Mouse (Mus musculus): ENCODE data around the gene Mypn.

Gene Mypn

DNA sequence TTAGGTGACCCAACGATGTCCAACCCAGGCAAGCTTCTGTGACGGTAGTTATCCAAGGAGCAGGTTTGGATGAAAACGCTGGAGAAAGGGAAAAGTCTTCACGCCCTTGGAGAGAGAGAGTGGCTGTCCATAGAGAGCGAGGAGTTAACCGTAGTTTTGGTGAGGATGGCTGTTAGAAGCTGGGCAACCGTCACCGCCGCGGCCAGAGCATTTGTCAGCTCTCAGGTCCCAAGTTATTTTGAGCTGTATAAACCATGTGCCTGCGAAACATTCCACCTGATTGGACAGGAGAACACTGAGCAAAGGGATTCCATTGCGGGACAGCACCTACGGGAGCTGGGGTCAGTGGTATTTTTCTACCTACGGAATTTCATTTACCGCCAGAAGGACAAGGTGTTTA lies at the start of gene Mypn:
Mypn (minus strand) TSS at position 225 of the 400 bp plus-strand sequence.
- DNase-seq (ENCODE audit: low spot score): no peak

DNA sequence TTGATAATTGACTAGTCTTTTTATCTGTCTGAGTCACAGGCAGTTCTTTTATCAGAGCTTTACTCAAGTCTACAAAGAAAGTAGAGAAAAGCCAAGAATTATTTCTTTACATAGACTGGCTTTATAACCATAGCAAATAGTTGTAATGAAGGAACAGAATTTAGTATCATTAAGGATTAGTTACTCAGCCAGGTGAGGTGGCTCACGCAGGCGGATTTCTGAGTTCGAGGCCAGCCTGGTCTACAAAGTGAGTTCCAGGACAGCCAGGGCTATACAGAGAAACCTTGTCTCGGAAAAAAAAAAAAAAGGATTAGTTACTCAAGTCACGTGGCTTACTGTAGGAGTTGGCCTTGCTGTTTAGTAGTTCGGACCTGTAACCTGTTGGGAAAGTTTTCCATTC lies 44.7 kb upstream of the Mypn start:
- no peak for DNase-seq (ENCODE audit: low spot score)

DNA sequence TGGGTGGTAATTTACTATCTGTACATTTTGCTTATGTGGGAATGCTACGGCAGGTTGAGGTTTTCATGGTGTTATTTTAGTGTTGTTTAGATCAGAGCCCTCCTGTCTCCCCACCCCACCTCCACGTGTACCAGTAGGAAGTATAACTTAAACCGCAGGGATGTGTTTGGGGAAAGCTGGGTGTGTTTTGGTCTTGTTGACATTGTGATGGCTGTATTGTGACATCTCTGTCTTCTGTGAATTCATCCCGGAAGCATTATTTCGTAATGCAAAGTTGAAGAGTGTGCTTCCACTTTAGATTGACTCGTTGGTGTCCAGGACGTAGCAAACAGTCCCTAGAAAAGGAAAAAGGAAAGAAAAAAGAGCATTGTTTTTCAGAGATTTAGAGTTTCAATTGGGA lies 43.7 kb upstream of the Mypn start:
- DNase-seq (ENCODE audit: low spot score): no peak

DNA sequence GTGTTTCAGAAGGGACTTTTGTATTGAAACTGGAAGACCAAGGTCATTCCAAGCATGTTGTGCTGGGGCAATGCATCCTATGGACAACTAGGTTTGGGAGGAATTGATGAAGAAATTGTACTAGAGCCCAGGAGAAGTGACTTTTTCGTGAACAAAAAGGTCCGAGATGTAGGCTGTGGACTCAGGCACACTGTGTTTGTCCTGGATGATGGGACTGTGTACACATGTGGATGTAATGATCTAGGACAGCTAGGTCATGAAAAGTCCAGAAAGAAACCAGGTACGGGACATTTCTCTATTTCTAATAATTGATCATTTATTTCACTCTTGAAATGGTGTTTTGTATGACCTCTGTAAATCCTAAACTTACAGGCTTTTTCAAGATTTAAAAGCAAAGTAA lies 42.1 kb upstream of the Mypn start:
- DNase-seq (ENCODE audit: low spot score): no peak

DNA sequence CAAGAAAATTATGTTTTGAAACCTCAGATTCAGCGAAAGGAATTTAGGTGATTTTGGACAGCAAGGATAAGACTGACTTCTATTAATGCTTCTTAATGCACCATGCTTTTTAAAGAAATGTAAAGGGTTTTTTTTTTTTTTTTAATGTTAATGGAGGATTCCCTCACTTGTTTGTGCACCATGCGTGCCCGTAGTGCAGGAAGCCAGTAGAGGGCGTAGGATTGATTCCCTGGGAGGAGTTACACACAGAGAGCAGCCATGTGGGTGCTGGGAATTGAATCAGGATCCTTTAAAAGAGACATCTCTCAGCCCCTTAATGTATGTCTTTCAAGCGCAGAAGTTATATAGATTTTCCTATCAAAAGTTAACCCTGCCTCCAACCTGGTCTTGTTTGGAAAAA lies 41.0 kb upstream of the Mypn start:
- no peak for DNase-seq (ENCODE audit: low spot score)

DNA sequence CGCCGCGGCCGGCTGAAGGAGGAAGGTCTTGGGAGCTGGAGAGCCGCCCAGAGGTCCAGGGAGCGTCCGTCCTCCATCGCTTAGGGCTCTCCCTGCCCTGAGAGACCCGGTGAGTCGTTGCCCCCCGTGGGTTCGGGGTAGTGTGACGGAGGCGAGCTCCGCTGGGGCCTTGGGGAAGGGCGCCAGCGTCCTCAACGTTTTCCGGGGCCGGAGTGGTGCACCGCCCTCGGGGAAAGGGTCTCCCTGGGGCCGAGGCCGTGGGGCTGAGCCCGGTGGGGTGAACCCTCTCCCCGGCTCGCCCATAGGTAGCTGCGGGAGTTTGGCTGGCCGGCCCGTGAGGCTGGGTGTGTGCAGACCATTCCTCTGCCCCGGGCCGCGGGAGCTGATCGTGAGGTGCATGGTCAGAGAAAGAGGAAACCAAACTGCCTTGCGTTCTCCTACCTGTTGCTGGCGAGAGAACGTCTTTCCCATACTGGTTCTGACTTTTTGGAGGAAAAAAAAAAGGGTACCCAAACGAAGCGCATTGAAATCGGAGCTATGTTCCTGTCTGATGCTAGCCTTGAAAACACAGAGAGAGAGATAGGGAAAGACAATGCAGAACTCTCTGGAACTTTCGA lies 40.4 kb upstream of the Mypn start:
- DNase-seq (ENCODE audit: low spot score): peak; percentile 13

DNA sequence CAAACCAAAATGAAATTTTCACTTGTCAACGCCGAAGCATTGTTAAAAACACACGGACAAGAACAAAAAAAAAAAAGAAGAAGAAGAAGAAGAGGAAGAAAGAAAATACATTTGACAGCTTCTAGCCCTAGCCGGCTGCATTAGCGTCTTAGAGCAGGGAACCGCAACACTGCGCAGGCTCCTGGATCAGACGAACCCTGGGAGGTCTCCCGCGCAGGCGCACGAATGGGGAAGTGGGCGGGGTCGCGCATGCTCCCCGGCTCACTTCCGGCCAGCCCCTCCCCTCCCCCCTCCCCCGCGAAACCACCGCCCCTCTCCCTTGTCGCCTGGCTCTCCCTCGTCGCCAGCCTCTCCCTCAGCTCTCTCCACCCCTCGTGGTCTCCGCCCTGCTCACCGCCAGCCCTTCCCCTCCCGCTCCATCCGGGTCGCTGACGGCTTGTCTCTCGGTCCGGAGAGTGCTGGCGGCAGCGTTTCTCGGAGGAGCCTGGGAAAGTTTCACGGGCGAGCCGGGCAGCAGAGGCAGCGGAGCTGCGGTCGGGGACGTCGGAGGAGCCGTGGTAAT lies 39.8 kb upstream of the Mypn start, which contains the start of gene Herc4:
Herc4 (plus strand) TSS at position 318 of the 562 bp plus-strand sequence.
- DNase-seq (ENCODE audit: low spot score): peak; percentile 87

DNA sequence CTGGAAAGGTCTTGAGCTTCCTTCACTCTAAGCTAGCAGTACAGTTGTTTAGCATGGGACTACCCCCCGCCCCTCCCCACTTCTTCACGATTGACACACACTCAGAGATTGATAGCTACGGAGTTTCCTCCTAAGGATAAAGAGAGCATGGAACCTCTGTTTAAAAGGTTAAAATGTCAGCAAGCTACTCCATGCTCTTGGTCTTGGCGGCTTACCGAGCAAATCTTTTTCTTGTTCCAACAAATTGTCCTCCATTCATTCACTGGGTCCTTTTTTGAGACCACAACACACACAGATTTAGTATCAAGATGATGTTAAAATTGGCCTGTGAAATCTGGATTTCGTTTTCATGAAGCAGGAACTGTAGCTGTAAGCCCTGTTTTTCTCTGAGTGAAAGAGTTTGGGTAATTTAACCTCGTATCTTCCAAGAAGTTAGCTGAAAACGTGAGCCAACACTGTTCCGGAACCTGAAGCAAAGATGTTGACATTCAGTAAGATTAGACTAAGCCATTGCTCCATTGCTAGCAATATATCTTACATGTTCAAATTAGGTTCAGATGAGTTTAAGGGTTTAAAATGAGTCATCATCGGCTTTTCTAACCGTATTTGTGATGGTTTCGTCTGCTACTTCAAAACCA lies 39.2 kb upstream of the Mypn start:
- no peak for DNase-seq (ENCODE audit: low spot score)

DNA sequence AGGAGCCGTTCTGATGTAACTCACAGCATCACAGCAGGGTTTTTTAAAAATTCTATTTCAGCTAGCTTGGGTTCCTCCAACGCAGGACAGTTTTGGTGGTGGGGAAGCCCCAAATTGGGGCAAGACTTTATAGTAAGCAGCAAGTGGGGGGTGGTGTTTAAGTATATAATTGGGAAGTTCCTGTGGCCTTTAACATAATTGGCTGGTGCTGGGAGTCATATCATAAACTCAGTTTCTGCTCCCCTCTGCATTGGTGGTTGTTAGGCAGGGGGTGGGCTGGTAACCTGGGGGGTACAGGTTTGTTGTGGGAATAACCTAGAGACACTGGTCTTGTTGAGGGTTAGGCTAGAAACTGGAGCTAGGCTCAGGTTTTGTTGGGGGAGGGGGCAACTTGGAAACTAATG lies 37.1 kb upstream of the Mypn start:
- no peak for DNase-seq (ENCODE audit: low spot score)

DNA sequence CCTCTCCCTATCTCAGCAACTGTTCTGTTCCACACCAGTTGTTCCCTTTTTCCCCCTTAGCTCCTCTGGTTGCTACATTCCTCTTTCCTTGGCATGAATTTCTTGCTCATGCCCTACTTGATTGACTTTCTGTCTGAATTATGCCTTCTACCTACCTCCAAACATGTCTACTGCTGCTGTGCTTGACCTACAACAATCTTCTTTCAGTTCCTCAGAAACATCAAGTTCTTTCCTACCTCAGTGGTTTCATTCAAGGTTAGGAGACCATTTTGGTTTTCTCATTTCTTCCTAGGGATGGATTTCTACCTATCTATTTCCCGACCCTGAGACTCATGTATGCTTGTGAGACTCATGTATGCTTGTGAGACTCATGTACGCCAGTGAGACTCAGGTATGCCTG lies 36.1 kb upstream of the Mypn start:
- DNase-seq (ENCODE audit: low spot score): no peak

DNA sequence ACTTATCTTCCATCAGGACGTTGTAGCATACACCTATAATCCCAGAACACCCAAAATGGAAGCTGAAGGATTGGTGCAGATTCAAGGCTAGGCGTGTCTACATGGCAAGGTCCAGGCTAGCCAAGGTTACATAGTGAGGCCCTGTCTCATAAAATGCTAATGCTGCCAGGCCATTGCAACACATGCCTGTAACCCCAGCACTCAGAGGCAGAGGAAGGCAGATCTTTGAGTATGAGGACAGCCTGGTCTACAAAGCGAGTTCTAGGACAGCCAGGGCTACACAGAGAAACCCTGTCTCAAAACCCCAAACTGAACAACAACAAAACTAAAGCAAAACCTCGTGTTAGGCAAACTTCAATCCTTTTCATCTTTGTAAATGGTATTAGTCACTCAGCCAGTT lies 34.3 kb upstream of the Mypn start:
- DNase-seq (ENCODE audit: low spot score): no peak

DNA sequence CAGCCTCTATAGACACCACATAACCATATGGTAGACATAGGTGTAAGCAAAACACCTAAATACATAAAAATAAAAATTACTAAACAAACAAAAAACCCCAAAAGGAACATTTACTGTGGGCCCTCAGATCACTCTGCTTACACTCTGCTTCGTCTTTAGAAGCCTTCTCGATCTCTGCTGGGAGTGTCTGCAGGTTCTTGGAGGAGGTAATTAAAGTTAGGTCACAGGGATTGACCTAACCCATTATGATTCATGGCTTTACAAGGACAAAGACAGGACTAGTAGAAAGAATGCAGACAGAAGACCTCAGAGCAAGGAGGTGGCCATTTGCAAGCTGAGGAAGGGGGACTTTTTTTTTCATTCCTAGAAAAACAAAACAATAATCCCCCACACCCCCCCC lies 33.5 kb upstream of the Mypn start:
- no peak for DNase-seq (ENCODE audit: low spot score)

DNA sequence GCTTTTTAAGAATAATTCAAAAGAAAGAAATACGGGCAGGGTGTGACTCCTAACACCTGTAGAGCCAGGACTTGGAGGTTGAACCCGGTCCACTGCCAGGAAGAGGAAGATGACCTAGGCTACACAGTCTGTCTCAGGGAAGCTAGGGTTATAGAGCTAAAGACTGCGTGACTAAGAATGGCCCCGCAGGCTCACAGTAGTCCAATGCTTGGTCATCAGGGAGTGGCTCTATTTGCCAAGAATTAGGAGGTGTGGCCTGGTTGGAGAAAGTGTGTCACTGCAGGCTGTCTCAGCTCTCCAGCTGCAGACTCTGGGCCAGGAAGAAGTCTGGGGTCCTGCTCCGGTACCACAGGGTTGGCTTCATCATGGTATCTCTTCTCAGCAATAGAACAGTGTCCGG lies 32.9 kb upstream of the Mypn start:
- DNase-seq (ENCODE audit: low spot score): no peak

DNA sequence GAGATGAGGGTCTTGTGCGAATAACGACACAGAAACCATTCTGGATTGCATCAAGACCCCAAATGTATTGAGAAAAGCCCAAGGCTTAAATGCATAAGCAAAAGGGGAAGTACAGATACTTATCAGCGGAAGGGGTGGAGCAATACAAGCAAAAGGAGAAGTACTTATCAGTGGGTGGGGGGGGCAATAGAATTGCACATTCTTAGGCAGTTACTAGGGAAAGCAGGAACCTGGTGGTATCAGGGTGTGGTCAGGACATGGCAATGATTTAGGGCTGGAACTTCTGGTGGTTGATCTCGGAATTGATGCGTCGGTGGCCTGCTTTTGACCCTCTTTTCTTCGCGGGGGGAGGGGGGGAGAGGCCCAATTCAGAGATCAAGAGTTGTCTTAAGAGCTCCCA lies 32.1 kb upstream of the Mypn start:
- no peak for DNase-seq (ENCODE audit: low spot score)

DNA sequence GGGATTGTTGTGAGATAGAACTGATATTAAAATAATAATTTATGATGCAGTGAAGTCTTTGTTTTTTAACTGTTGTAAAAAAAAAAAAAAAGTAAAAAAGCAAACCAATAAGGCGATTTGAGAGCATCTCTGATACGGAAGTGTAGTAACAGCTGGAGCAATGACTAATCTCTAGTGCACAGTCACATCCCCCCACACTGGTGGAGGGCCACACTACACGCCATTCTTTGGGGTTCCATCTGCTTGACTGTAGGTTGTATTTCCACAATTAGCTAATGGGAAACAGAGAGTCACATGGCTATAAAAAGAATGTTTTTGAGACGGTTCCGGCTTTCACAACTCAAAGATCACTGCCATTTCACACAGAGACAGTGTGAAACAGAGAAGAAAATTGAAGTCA lies 30.4 kb upstream of the Mypn start:
- DNase-seq (ENCODE audit: low spot score): no peak

DNA sequence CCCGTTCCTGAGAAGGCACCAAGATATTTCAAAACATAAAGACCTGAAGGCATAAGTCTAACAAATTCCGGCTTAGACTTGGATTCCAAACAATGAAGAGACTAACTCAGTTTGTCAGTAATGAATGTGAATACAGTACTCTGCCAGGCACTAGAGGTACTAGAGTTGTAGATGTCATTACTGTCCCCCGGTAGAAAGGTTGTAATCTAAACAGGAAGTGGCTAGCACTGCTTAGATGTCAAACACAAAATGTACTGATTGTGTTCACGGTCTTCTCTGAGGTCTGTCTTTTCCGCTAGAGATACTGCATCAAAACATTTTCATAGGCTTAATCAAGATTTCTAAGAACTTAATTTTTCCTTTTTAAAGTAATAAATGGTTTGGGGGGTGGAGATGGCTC lies 27.9 kb upstream of the Mypn start:
- no peak for DNase-seq (ENCODE audit: low spot score)

DNA sequence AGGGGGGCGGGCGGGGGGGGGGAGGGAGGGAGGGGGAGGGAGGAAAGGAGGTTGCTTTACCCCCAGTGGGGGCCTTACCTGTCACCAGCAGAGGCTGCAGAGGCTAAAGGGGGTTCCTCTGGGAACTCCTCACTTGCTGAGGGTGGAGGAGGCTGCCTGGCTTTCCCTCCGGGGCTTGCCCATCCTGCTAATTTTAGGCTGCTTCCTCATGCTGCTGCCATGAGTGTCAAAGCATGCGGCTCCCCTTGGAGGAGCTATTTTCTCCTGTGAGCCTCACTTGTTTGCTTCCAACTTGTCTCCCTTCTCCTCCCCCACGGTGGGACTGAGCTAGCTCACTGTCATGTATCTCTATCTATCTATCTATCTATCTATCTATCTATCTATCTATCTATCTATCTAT lies 27.1 kb upstream of the Mypn start:
- DNase-seq (ENCODE audit: low spot score): no peak

DNA sequence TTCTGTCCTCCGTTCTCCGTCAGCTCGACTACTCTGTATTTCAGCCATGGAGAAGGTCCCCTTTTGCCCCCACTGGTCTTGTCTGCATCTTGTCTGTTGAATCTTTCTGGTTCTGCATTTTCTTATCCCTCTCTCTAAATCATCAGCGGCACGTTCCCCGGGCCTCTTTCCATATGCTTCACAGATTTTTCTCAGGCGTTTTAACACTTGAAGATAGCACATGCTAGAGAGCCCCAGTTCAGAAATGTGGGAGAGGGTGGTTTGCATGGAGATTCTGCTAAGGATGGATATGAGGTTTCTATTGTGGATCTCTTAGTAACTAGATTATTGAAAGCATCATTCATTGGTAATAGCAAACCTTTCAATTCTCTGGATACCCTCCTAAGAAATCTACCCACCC lies 26.5 kb upstream of the Mypn start:
- DNase-seq (ENCODE audit: low spot score): no peak

DNA sequence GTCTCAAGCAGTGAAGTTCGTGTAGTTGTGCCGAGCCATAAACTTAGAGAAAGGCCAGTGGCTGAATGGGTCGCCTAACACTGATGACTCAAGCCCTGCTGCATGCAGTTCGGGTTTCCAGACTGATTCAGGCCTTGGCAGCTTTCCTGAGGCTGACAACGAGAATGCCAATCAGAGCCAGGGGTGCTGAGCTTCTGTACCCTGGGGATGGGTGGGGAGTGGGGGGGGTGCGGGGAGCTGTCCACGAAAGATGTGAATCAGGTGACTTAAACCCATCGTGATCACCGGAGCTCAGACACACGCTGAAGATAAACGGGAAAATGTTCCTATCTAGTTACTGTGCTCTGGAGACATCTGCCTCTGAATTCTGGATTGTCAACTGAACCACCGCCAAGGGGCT lies 20.6 kb upstream of the Mypn start:
- DNase-seq (ENCODE audit: low spot score): no peak

DNA sequence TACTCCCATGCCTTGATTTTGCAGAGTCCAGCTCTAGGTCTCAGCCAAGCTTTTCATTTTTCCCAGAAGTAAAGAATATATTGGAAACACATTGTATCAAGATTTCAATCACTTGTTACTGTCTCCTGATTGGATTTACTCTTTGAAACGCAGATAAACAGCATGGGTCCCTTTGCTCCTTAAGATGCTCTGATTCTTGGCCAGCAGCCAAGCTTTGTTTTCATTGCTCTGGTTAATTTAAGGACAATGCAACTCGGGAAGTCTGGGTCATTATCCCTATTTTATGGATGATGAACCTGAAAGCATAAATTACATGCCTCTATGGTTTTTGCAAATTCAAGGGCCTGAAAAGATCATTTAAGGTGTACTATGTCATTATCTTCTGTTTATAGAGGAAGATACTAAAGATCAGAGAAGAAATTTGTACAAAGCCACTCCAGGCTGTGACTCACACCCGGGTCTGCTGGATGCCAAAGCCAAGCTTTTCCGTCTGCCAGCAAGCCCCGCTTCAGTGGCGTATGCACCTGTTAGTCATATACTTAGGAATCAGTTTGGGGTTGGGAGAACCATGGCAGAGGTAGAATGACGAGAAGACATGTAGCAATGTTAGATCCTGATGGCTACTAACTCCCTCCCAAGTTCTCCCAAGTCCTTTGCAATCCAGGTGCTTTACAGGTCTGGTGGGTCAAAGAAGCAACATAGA lies 17.5 kb upstream of the Mypn start:
- DNase-seq (ENCODE audit: low spot score): no peak

DNA sequence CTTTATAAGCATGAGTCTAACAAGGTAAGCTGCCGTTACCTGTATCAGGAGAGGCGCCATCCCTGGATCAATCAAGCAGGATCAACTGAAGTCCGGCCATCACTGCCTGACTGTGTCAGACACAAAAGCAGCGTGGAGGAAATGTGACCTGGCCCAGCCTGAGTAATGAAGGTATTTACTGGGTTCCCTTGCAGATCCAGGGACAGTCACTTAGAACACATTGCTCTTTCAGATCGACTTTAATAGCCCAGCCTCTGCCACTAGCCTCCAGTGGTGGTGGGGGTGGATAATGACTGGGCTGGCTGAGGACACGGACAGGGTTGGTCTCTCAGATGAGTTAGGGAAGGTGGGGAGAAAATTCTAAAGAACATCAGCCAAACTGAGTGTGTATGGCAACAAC lies 5.1 kb upstream of the Mypn start:
- DNase-seq (ENCODE audit: low spot score): no peak

DNA sequence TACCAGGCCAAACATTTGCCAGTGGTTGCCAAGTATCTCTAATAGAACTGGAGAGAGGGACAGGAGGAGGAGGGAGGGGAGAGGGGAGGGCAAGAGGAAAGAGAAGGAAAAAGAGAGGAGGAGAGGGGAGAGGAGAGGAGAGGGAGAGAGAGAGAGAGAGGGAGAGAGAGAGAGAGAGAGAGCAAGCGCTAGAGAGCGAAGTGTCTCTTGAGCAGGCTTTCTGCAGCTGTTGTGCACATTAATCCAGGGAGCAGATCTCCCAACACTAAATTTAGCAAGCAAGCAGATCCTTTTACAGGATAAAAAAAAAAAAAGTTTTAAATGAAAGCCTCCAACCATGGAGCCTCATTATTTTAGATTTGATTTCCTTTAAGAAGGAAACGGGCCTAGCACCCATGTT lies 750 bp downstream of the Mypn start:
- DNase-seq (ENCODE audit: low spot score): no peak

DNA sequence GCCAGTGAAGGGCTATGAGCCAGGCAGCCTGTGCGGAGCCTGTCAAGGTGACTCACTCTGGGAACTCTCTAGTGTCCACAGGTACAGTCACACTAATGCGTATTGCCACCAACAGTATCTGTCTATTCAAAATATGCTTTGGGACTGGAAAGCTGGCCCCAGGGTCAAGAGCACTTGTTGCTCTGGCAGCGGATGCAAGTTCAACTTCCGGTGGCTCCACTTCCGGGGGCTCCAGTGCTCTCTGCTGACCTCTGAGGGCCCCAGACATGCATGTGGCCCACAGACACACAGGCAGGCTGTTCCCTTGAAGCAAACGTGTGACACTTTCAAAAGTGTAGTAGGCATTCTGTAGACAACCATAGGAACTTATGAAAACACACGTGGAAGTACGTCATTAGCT lies 2.2 kb downstream of the Mypn start:
- DNase-seq (ENCODE audit: low spot score): no peak

Measured in urinary bladder, postnatal 10 days (tissue).